Mouse (Mus musculus): ENCODE results near the gene Tbr1. TPM values are rescaled to one million over a fixed set of nuclear protein-coding genes. Genes with fewer than 3 reads are reported as not detected.
A peak's percentile ranks its signal among the peaks of the same experiment; 100 is the strongest.

Tbr1 gene
- polyA plus RNA-seq, 1 experiment from 2014 or later = 39.9 TPM

- 0 out of 2 replicates have a peak, but pooled peaks cover 3% of the 10 kb centered on the region for H3K4me1 ChIP-seq (replicated peaks; ENCODE audit: control insufficient read depth, insufficient read depth, low read length)
- H3K27ac ChIP-seq (ENCODE audit: low read depth, low read length) = no peak overlapping the region
- DNase-seq (ENCODE audit: low spot score) = no peak
- no peaks in the 10 kb centered on the region for H3K36me3 ChIP-seq (ENCODE audit: control insufficient read depth, insufficient read depth, low read length)
- peaks cover 51% of the 10 kb centered on the region for H3K27me3 ChIP-seq (ENCODE audit: control insufficient read depth, insufficient read depth, low read length)
- 11% methylated on average over 1 of the region's 1 CpGs for WGBS
- peak overlapping the region; percentile 4; the same call in 1 of the 2 replicates for H3K4me3 ChIP-seq (ENCODE audit: low read depth, low read length)
- peak overlapping the region; percentile 88; the same call in 1 of the 2 replicates for H3K4me2 ChIP-seq (ENCODE audit: low read depth, low read length, severe bottlenecking)
- H3K9ac ChIP-seq (ENCODE audit: low read length) = no peak overlapping the region; the same call in 1 of the 2 replicates
- no peak for ATAC-seq (replicated peaks; ENCODE audit: low FRiP score)
- H3K9me3 ChIP-seq (ENCODE audit: control insufficient read depth, low read length) = no peaks in the 10 kb centered on the region
Measured at GRCm38 (mm10) chr2:61813521-61813920, 10.8 kb downstream of the Tbr1 start.

GRCm38 (mm10) chr2:61814548-61815473 lies 12.1 kb downstream of the Tbr1 start:
- Histone ChIP-seq H3K27ac (ENCODE audit: low read depth, low read length) (peak overlapping the region; percentile 68), H3K27me3 (ENCODE audit: control insufficient read depth, insufficient read depth, low read length) (peaks cover 39% of the 10 kb centered on the region), H3K4me1 (replicated peaks; ENCODE audit: control insufficient read depth, insufficient read depth, low read length) (0 out of 2 replicates have a peak, but pooled peaks cover 3% of the 10 kb centered on the region), H3K36me3 (ENCODE audit: control insufficient read depth, insufficient read depth, low read length) (no peaks in the 10 kb centered on the region), H3K4me3 (ENCODE audit: low read depth, low read length) (peak overlapping the region; percentile 33), H3K4me2 (ENCODE audit: low read depth, low read length, severe bottlenecking) (peak overlapping the region; percentile 58), H3K9me3 (ENCODE audit: control insufficient read depth, low read length) (no peaks in the 10 kb centered on the region), H3K9ac (ENCODE audit: low read length) (peak overlapping the region; percentile 62)
- 2% methylated on average over 34 of the region's 50 CpGs for WGBS
- peak; percentile 69 for ATAC-seq (replicated peaks; ENCODE audit: low FRiP score)
- peak; percentile 81 for DNase-seq (ENCODE audit: low spot score)

- no peaks in the 10 kb centered on the region for H3K9me3 ChIP-seq (ENCODE audit: control insufficient read depth, low read length)
- 5% methylated on average over 61 of the region's 66 CpGs for WGBS
Measured at GRCm38 (mm10) chr2:61815583-61816313, 13.0 kb downstream of the Tbr1 start.

GRCm38 (mm10) chr2:61818197-61818596 lies 15.5 kb downstream of the Tbr1 start:
- ATAC-seq (replicated peaks; ENCODE audit: low FRiP score) = no peak
- H3K27me3 ChIP-seq (ENCODE audit: control insufficient read depth, insufficient read depth, low read length) = peaks cover 16% of the 10 kb centered on the region
- no peak overlapping the region for H3K9ac ChIP-seq (ENCODE audit: low read length)
- no peaks in the 10 kb centered on the region for H3K36me3 ChIP-seq (ENCODE audit: control insufficient read depth, insufficient read depth, low read length)
- DNase-seq (ENCODE audit: low spot score) = no peak
- no peak overlapping the region for H3K4me2 ChIP-seq (ENCODE audit: low read depth, low read length, severe bottlenecking)
- H3K9me3 ChIP-seq (ENCODE audit: control insufficient read depth, low read length) = no peaks in the 10 kb centered on the region
- no peaks in the 10 kb centered on the region for H3K4me1 ChIP-seq (replicated peaks; ENCODE audit: control insufficient read depth, insufficient read depth, low read length)
- H3K27ac ChIP-seq (ENCODE audit: low read depth, low read length) = no peak overlapping the region
- WGBS = 93% methylated on average over 1 of the region's 1 CpGs
- no peak overlapping the region for H3K4me3 ChIP-seq (ENCODE audit: low read depth, low read length)

More at GRCm38 (mm10) chr2:61815583-61816313, 13.0 kb downstream of the Tbr1 start:
- H3K27ac ChIP-seq (ENCODE audit: low read depth, low read length) = peak overlapping the region; percentile 68
- no peaks in the 10 kb centered on the region for H3K36me3 ChIP-seq (ENCODE audit: control insufficient read depth, insufficient read depth, low read length)
- H3K27me3 ChIP-seq (ENCODE audit: control insufficient read depth, insufficient read depth, low read length) = peaks cover 35% of the 10 kb centered on the region
- H3K4me3 ChIP-seq (ENCODE audit: low read depth, low read length) = peak overlapping the region; percentile 33
- H3K4me1 ChIP-seq (replicated peaks; ENCODE audit: control insufficient read depth, insufficient read depth, low read length) = 0 out of 2 replicates have a peak, but pooled peaks cover 3% of the 10 kb centered on the region
- peak; percentile 83 for DNase-seq (ENCODE audit: low spot score)
- peak overlapping the region; percentile 58 for H3K4me2 ChIP-seq (ENCODE audit: low read depth, low read length, severe bottlenecking)
- ATAC-seq (replicated peaks; ENCODE audit: low FRiP score) = peak; percentile 60
- peak overlapping the region; percentile 62 for H3K9ac ChIP-seq (ENCODE audit: low read length)

GRCm38 (mm10) chr2:61820203-61820602 lies 17.5 kb downstream of the Tbr1 start:
- H3K9ac ChIP-seq (ENCODE audit: low read length) = no peak overlapping the region
- no peaks in the 10 kb centered on the region for H3K4me1 ChIP-seq (replicated peaks; ENCODE audit: control insufficient read depth, insufficient read depth, low read length)
- ATAC-seq (replicated peaks; ENCODE audit: low FRiP score) (no peak), DNase-seq (ENCODE audit: low spot score) (no peak)
- H3K4me3 ChIP-seq (ENCODE audit: low read depth, low read length) = no peak overlapping the region
- H3K27me3 ChIP-seq (ENCODE audit: control insufficient read depth, insufficient read depth, low read length) = peaks cover 4% of the 10 kb centered on the region; the same call in 1 of the 2 replicates
- H3K9me3 ChIP-seq (ENCODE audit: control insufficient read depth, low read length) = no peaks in the 10 kb centered on the region
- WGBS = 76% methylated on average over 4 of the region's 4 CpGs
- H3K36me3 ChIP-seq (ENCODE audit: control insufficient read depth, insufficient read depth, low read length) = no peaks in the 10 kb centered on the region
- H3K4me2 ChIP-seq (ENCODE audit: low read depth, low read length, severe bottlenecking) = no peak overlapping the region
- no peak overlapping the region for H3K27ac ChIP-seq (ENCODE audit: low read depth, low read length)

GRCm38 (mm10) chr2:61823426-61824140 lies 20.9 kb downstream of the Tbr1 start:
- ATAC-seq (replicated peaks; ENCODE audit: low FRiP score) = no peak
- 80% methylated on average over 1 of the region's 1 CpGs for WGBS
- Histone ChIP-seq H3K36me3 (ENCODE audit: control insufficient read depth, insufficient read depth, low read length) (no peaks in the 10 kb centered on the region), H3K9ac (ENCODE audit: low read length) (no peak overlapping the region), H3K9me3 (ENCODE audit: control insufficient read depth, low read length) (no peaks in the 10 kb centered on the region), H3K4me3 (ENCODE audit: low read depth, low read length) (no peak overlapping the region), H3K4me2 (ENCODE audit: low read depth, low read length, severe bottlenecking) (no peak overlapping the region), H3K4me1 (replicated peaks; ENCODE audit: control insufficient read depth, insufficient read depth, low read length) (no peaks in the 10 kb centered on the region), H3K27me3 (ENCODE audit: control insufficient read depth, insufficient read depth, low read length) (no peaks in the 10 kb centered on the region), H3K27ac (ENCODE audit: low read depth, low read length) (no peak overlapping the region)
- DNase-seq (ENCODE audit: low spot score) = no peak

- H3K27ac ChIP-seq (ENCODE audit: low read depth, low read length) = no peak overlapping the region
- no peaks in the 10 kb centered on the region for H3K27me3 ChIP-seq (ENCODE audit: control insufficient read depth, insufficient read depth, low read length)
- H3K9me3 ChIP-seq (ENCODE audit: control insufficient read depth, low read length) = no peaks in the 10 kb centered on the region
- no peak for DNase-seq (ENCODE audit: low spot score)
- 78% methylated on average over 2 of the region's 2 CpGs for WGBS
- no peak overlapping the region for H3K4me2 ChIP-seq (ENCODE audit: low read depth, low read length, severe bottlenecking)
- no peaks in the 10 kb centered on the region for H3K36me3 ChIP-seq (ENCODE audit: control insufficient read depth, insufficient read depth, low read length)
- no peak overlapping the region for H3K4me3 ChIP-seq (ENCODE audit: low read depth, low read length)
- H3K9ac ChIP-seq (ENCODE audit: low read length) = no peak overlapping the region
- no peaks in the 10 kb centered on the region for H3K4me1 ChIP-seq (replicated peaks; ENCODE audit: control insufficient read depth, insufficient read depth, low read length)
- ATAC-seq (replicated peaks; ENCODE audit: low FRiP score) = no peak
Measured at GRCm38 (mm10) chr2:61837243-61837806, 34.6 kb downstream of the Tbr1 start.

All from forebrain, embryonic 11.5 days (tissue).